Mouse (Mus musculus): Measurements from ENCODE around the gene App. TPM values are rescaled to one million over a fixed set of nuclear protein-coding genes. Genes with fewer than 3 reads are reported as not detected.

The App gene
- total RNA-seq, 2 experiments from 2014 or later, result 320 to 335 TPM

DNA sequence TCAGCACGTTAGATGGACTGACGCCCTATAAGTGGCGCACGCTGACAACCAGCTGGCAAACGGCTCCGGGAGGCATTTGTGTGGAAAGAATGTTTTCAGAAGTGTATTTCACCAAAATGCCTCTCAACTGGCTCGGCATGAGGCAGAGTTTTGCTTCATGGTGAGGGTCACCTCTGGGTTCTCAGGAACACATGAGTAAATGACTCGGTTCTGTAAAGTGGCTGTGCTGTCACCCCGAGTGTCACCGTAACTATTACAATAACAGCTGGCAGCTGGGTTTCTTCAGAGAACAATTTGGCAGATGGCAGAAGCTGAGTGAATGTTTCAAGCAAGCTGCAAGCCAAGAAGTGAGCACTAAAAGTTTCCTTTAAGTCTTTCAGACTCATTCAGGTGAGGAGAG, 85.4 kb downstream of the App start:
- no peak for DNase-seq (ENCODE audit: low spot score in 2 of 2)

DNA sequence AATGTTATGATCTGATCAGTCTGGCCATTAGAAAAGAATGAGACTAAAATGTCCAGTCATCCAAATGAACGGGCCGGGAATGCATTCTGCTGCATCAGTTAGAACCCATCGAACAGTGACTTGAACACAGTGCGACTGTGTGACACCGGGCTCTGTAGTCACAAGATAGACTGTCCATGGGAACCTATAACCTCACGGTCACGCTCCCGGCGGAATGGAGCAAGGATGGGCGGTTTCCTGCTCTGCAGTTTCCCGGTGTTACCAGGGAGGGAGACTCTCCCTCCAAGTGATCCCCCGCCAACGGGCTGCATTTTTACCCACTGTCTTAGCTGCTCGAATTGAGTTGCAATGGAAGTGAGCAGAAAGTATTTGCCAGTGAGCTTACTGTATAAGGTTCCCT, 87.3 kb downstream of the App start:
- DNase-seq (ENCODE audit: low spot score in 2 of 2), result no peak

DNA sequence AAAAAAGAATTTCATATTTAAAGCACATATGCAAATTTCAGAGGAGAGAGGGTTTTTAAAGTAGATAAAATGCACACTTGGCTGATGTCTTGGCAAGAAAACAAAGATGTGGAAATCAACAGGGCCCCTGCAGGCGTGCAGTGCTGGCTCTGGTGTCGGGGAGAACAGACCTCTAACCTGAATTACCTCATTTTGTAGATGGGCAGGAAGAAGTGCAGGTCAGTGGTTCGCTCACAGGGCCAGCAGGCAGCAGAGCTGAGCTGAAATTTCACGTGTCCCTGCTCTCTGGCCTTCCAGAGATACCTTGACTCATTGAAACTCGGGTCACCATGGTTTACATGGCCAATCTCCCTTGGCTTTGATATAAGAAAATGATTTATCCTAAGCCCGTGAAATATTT, 87.7 kb downstream of the App start:
- DNase-seq (ENCODE audit: low spot score in 2 of 2), result no peak

DNA sequence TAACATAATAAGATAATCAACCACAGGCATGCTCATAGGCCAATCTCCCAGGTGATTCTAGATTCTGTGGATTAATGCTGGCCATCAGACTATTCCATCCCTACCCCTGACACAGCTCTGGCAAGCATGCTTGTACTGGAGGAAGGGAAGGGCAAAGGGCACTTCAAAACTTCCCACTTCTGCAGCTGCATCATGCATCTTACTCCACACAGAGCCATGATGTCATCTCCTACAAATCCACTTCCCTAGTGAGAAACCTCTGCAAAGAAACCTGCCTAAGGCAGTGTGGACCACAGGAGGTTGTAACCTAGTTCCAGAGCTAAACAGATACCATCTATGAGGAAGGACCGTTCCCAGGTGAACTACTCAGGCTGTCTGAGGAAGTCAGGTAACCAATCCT, 89.4 kb downstream of the App start:
- DNase-seq (ENCODE audit: low spot score in 2 of 2), result no peak

DNA sequence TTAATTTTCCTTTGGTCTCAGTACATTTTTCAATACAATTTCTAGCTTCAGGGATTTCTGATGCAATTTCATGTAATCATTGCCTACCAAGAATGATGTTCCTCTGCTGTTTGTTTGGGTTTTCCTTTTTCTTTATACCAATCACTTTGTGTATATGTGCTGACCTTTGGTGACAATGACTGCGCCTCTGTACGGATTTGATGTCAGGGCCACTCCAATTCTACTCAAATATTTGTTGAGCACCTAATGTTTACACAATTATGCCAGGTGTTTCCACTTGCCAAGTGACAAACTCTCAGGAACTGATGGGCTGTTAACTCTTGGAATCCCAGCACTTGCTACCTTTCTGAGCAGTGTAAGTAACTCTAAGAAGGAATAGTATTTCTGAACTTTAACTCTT, 98.2 kb downstream of the App start:
- DNase-seq (ENCODE audit: low spot score in 2 of 2), result no peak

DNA sequence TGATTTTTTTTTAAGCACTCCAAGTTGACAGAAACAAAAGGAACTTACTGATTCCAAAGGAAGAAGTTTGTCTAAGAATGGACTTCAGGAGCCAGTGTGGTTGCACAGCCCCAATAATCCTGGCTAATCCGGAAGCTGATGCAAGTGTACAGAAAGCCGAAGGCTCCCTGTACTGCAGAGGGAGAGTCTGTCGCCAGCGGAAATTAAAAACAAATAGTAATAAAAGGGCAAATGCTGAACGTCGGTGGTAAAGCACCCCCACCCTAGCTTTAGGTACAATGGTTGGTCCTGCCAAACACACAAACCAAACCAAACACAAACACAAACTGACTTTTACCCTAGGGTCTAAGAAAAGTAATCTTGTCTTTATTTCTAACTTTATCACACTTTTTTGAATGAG, 98.7 kb downstream of the App start:
- DNase-seq (ENCODE audit: low spot score in 2 of 2), result no peak

DNA sequence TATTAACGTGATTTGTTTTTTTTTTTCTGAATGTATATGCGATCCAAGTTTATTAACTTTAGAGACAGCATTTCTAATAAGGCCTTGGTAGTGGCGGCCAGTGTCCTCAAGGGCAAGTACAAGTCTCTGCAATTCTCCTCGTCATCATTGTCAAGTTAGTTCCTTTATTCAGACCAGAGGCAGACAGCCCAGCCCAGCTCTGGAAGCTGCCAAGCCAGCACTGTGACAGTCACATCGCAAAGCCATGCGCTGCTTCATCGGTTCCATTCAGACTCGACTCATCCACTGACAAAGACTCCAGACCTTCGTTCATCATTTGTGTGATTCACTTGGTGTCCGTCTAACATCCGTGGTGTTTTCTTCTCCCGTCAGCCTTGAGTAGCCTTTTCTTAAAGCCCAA, 100.9 kb downstream of the App start:
- DNase-seq (ENCODE audit: low spot score in 2 of 2), result no peak

DNA sequence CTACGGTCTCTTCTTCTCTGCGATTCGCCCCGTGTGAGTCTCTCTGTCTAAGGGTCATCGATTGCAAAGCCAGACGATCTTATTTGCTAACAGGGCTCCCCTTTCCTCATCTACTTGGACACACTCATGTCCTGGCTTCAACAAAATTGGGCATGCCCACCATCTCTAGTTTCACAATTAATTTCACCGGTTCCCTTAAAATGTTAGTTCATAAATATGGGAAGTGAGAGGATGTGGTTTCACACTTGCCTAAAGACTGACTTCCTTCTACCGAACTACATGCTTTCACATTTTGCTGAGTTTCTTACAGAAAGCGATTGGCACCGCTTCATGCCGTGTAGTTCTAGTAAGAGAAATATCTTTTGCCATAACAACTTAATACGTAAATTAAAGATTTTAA, 101.8 kb downstream of the App start:
- no peak for DNase-seq (ENCODE audit: low spot score in 2 of 2)

DNA sequence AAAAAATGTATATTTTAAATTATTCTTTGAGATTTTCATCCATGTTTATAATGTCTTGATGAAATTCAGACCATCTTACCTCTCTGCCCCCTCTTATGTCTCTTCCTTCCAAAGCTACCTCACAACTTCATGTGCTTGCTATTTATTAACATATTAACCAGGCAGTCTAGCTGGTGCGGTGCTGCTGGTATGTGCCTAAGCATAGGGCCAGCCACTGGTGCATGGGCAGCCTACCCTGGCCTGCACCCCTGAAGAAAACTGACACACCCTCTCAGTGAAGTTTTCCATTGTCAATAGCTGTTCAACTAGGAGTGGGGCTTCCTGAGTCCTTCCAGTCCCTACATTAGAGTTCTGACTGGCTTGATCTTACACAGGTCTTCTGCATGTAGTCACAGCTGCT, 102.3 kb downstream of the App start:
- DNase-seq (ENCODE audit: low spot score in 2 of 2), result no peak

DNA sequence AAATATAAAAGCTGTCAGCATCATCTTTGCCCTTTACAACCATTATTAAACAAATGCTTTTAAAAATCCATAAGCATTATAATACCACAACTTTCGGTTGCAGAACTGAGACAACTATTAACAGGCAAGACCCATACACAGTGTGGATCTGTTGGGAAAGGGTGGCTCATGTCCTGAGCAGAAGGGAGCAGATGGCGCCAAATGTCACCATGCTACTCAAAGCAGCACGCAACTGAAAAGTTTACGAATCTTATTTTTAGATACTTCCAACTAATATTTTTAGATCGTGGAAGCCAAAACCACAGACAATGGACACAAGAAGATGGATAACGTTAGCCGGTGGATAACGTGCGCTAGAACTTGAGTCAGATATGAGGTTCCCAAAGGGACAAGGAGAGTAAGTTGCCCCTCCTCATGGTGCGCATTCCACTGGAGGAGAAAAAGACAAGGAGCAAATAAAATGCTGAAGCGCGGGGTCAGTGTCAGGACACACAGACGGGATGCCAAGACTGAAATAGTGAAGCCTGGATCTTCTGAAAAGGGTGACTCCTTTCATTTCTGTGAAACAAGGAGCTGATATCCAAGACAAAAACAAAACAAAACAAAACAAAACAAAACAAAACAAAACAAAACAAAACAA, 106.2 kb downstream of the App start:
- DNase-seq (ENCODE audit: low spot score in 2 of 2), result no peak

DNA sequence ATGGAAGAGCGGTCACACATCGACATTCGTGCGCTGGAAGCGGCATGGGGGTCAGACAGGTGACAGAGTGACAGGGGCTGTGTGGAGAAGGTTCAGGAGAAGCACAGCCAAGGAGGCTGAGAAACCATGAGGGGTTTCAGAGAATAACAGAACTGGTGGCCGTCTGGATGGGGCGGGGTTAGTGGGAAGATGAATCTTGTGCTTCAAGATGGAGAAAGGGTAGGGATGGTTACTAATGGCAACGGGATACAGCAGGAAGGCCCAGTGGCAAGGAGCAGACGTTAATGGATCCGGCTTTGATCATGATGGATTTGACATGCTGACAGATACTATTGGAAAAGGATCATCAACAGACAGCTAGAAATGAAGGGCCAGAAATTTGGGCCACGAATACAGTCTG, 107.3 kb downstream of the App start:
- DNase-seq (ENCODE audit: low spot score in 2 of 2), result no peak

DNA sequence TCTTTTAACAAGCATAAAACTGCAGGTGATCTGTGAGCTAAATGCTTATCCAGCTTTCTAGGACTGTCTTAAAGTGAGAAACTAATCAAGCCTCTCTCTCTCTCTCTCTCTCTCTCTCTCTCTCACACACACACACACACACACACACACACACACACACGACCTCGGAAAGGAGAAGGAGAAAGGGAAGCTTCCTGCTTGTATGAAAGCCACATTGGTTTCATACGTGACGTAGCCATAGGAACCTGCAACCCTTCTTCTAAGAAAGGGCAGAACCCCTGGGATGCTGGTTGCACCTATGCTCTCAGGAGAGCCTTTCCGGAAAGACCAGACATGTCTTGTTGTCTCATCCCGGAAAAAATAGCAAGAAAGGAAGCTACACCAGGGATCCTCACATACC, 108.8 kb downstream of the App start:
- DNase-seq (ENCODE audit: low spot score in 2 of 2), result no peak

DNA sequence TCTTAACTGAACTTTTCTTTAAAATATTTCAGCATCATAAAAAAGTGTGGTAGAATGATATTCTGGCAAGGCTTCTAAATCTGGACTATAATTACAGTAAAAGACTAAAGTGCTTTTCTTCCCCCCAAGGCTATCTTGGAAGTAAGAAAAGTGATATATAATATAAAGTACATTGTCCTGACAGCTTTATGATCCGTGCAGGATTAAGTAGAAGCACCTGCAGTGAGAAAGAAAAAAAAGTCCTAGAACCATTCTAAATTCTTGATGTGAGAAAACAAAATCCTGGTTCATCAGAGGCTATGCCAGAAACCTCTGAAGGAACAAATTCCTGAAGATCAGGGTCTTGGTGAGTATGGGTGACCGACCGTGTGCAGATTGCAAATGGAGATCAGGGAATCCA, 110.8 kb downstream of the App start:
- DNase-seq (ENCODE audit: low spot score in 2 of 2), result no peak

DNA sequence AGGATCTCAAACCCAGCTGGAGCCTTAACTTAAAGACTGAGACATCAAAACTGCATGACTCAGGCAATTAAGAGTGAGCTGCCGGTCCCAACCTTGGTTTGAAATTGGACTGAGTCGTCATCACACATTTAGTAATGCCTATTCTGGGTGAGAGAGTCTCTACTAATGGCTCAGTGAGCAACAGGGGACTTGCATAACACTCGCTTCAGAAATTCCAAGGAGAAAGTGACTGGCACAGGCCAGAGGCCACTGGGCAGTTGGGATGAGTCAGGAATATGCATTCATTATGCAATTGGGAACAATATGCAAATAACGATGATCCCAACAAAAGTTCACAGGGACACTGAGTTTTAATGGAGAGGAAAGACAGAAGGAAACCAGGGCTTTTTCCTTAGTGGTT, 111.8 kb downstream of the App start:
- DNase-seq (ENCODE audit: low spot score in 2 of 2), result peak in 1 of 2 experiments; percentile 18

DNA sequence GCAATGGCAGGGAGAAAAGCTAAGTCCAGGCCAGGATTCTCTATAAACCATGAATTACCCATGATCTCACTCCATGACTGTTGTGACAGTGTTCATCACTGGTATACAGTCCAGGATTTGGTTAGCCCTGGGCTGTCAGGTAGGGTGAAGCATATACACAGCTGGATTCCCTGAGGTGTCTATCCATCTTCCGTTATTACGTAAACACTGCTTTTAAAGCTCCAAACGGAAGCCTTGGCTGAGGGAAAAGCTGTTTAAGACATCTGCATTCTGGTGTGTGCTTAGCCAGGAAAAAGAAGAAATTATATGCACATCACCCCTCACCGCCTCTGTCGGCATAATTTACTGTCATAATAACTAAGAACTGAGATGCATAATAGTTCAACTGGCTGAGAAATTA, 115.4 kb downstream of the App start:
- no peak for DNase-seq (ENCODE audit: low spot score in 2 of 2)

DNA sequence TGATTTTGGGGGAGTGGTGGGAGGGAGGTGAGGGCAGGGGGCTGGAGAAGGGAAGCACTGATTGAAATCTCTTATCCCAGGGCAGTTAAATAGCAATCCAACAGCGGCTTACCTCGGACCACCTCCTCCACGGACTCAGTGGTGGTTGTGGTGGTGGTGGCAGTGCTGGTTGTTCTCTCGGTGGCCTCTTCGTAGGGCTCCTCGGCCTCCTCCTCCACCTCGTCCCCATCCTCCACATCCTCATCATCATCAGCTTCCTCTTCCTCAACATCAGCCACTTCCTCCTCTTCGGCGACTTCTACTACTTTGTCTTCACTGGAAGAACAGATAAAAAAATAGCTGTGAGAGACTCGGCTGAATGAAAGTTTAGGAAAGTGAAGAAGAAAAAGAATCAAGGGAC, 117.4 kb downstream of the App start:
- no peak for DNase-seq (ENCODE audit: low spot score in 2 of 2)

DNA sequence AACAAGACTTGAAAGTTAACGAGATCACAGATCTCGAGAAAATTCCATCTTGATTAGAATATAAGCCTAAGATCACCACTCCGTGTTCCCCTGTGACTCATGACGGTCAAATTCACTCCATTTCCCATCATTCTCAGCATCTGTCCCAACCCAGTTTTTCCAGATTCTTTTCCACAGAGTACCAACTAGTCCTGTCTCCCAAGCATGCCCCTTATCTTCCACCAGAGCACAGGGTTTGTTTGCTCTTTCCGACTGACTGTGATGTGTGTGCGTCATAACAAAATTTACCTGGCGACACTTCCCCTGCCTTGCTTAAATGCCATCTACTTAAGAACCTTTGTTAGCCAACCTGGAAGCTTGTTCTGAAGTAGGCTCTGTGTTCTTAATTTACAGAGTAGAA, 119.6 kb downstream of the App start:
- DNase-seq (ENCODE audit: low spot score in 2 of 2), result no peak

DNA sequence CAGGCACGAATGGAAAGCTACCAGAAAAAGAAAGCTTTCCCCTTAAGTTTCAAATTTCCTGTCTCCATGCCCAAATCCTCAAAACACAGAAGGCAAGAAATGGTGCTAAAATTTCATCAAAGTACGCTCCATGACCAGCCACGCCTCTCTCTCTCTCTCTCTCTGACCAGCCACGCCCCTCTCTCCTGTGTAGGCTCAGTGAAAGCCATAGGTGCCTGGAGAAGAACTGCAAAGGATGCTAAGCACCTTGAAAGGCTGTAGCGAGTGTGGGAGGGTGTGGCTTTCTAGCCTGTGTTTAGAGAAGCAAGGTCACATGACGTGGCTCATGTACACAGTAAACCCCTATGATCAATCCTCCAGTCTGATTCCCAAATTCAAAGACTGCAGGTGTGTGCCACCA, 126.3 kb downstream of the App start:
- DNase-seq (ENCODE audit: low spot score in 2 of 2), result no peak

DNA sequence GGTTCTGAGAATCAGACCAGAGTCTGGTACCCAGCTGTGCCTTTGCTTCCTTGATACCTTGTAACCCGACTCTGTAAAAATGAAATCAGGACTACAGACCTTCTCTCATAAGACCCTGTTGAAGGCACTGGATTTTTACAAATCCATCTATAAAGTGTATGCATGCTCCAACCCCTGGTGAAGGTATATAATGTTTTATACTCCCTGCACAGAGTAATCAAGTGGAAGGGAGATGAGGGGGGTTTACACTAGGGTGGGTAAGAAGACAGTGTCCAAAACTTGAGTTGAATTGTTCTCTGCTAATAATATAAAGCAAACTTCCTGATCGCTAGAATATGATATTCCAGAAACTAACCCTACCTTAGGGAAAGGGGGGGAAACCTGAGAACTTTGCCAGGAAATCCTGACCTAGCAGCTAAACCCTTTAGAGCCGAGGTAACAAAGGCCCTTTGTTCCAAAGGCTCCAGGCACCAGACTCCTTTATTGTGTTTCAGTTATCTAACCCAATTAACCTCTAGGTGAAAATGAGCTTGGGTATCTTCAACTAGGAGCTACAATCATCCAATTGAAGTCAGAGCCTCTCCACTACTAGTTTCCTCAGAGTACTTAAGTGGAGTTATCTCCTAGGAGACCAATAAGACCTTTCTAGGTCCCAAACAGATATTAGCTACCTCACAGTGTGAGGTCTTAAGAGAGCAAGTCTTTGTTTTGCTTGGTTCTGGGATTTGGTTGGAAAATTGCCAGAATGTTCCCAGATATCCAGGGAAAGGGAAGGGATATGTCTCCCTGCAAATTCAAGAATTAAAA, 132.2 kb downstream of the App start:
- DNase-seq (ENCODE audit: low spot score in 2 of 2), result no peak

DNA sequence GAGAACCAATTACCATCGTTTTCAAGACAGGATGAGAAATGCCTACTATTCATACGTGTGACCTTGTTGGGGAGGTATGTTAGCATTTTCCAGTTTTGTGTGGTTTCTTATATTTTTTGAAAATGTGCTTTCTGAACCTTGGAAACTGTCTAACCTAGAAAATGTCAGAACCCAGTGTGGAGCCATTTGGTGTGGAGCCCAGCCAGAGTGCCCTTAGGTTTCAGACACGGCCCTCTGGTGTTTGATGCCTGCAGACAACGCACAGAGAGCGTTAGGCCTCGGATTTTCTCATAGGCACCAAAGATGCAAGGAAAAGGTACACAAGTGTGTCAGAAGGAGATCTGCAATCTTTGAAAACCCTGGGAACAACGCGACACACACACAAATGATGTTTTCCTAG, 134.8 kb downstream of the App start:
- no peak for DNase-seq (ENCODE audit: low spot score in 2 of 2)

DNA sequence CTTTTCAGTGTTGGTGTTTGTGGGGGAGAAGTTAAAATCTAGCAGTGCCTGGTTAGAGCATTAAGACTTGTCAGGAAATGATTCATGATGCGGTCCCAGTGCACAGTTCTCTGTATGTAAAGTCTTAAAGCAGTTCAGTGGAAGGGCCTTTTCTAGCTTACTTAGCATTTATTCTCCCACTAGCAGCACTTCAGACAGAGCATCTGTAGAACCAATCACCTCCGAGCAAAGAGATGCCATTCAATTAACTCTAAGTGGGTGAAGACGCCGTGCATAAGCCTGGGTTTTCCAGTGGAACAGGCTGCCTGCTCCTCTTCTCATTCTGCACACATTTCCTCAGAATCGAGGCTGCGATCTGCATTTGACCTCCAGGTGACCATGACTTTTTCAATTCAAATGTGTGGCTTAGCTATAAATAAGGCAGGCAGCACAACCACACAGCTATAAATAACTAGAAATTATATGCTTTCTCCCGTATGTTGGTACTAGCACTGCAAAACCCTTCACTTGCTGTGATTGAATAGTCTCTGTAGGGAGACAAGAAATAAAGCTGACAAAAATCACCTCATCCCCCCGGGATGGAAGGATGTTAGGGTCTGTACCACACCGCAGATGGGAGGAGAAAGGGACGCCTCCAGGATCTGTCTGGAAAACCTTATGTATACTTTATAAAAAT, 135.5 kb downstream of the App start:
- DNase-seq (ENCODE audit: low spot score in 2 of 2), result no peak

DNA sequence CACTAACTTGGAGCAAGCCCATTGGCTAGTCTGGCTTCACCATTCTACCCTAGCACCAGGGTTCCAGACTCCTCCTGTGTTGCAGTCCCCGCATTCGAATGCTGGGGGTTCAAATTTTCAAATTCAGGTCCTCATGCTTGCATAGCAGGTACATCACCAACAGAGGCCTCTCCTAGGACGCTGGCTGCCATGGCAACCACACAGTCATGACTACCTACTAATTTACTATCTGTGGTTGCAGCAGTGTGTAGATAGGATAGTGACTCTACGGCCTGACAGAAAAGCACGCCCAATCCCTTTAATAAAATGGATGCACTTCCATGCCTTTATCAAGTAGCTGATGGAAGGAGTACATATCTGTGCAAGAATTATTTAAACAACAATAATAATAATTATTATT, 137.8 kb downstream of the App start:
- no peak for DNase-seq (ENCODE audit: low spot score in 2 of 2)

DNA sequence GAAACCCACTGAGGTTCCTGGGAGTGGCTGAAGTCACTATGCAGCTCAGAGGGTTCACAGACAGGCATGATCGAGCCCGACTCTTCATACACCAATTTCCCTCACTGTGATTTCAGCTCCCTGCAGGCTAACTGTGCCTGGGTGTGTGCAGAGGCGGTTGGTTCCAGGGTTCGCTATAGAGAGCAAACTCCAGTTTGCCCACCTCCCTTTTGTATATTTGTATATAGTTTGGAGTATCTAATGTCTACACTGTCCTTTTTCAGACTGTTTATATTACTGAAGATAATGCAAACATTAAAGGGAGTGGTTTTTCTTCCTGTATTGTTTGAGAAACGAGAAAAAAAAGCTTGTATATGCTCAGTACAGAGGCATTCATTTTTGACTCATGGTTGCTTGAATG, 139.8 kb downstream of the App start:
- no peak for DNase-seq (ENCODE audit: low spot score in 2 of 2)
